Mouse (Mus musculus) ES-E14 (cell line): ENCODE results near the gene Wwtr1.

Source experiments
- HCFC1 ChIP-seq: IDR thresholded peaks from 2 replicates; pipeline ENCODE4 v1.6.1; 2012; ENCODE audit warnings: low read length, inconsistent platforms, borderline replicate concordance; ENCODE audit not compliant: insufficient read depth
- MAFK ChIP-seq: IDR thresholded peaks from 2 replicates; pipeline ENCODE4 v1.6.1; 2014; ENCODE audit warnings: mild to moderate bottlenecking, low read depth, low read length, inconsistent platforms; ENCODE audit not compliant: insufficient read depth
- ZNF384 ChIP-seq: IDR thresholded peaks from 2 replicates; pipeline ENCODE4 v1.6.1; 2012; ENCODE audit warnings: low read depth, low read length, inconsistent platforms

GRCm38 (mm10) chr3:57420660-57421059 lies 155.1 kb downstream of the Wwtr1 start:
- TF ChIP-seq ZNF384 (no peak), MAFK (no peak), HCFC1 (no peak)
